Mouse (Mus musculus) heart, adult 2 months (tissue): ENCODE results near the gene Pskh1. TPM values are rescaled to one million over a fixed set of nuclear protein-coding genes. Genes with fewer than 3 reads are reported as not detected.

Experiments used
- DNase-seq, 2 experiments: peaks; one replicate each; pipeline ENCODE4 v3.0.0; 2021
- H3K27ac ChIP-seq: fragments of 200-600 bp; 2 replicates; pipeline ENCODE4 v1.8.1; 2022
- H3K27me3 ChIP-seq: fragments of 200-500 bp; 2 replicates; pipeline ENCODE4 v1.6.1; 2012; ENCODE audit warnings: mild to moderate bottlenecking, low read length, inconsistent platforms, mixed read lengths; ENCODE audit not compliant: control insufficient read depth, insufficient read depth
- H3K36me3 ChIP-seq: fragments of 200-500 bp; 2 replicates; pipeline ENCODE4 v1.6.1; 2012; ENCODE audit warnings: low read length, inconsistent platforms; ENCODE audit not compliant: control insufficient read depth, insufficient read depth
- H3K4me1 ChIP-seq: fragments of 200-500 bp; 2 replicates; pipeline ENCODE4 v1.6.1; 2011; ENCODE audit warnings: low read length; ENCODE audit not compliant: control insufficient read depth, insufficient read depth
- H3K4me3 ChIP-seq: fragments of 200-600 bp; 2 replicates; pipeline ENCODE4 v1.8.1; 2022
- H3K79me2 ChIP-seq: fragments of 200-500 bp; replicated peaks from 2 replicates; pipeline ENCODE4 v1.6.1; 2012; ENCODE audit warnings: mild to moderate bottlenecking, inconsistent platforms, low read length, moderate library complexity, mixed read lengths; ENCODE audit not compliant: control insufficient read depth, insufficient read depth
- H3K9ac ChIP-seq: fragments of 200-500 bp; 2 replicates; pipeline ENCODE4 v1.6.1; 2012; ENCODE audit warnings: low read depth, mild to moderate bottlenecking, control low read depth, inconsistent platforms, low read length, mixed read lengths
- CTCF ChIP-seq: fragments of 200-600 bp; IDR thresholded peaks from 2 replicates; pipeline ENCODE4 v1.8.1; 2022; ENCODE audit warnings: antibody characterized with exemption, mild to moderate bottlenecking, moderate library complexity
- EP300 ChIP-seq: fragments of 200-500 bp; IDR thresholded peaks from 2 replicates; pipeline ENCODE4 v1.6.1; 2011; ENCODE audit warnings: low read depth, low read length, control low read depth; ENCODE audit not compliant: insufficient read depth
- POLR2A ChIP-seq: fragments of 200-500 bp; IDR thresholded peaks from 2 replicates; pipeline ENCODE4 v1.6.1; 2011; ENCODE audit warnings: mild to moderate bottlenecking, low read depth, low read length, control low read depth; ENCODE audit not compliant: insufficient read depth
- WGBS: fragments of 180-500 bp; shearing (Covaris S2); methylation state at CpG from one replicate; pipeline ENCODE4 v1.1.7; 2018; 5-methylcytosine and 5-hydroxymethylcytosine counted together
- intact Hi-C: fragments of 180-260 bp; cut with DNase I; formaldehyde crosslinking; loops from one replicate; pipeline ENCODE4 v1.15.1; 2025
- polyA plus RNA-seq: library from polyadenylated mRNA; depleted of rRNA; stranded (reverse); fragments of >200 nt; gene quantifications from 2 replicates; pipeline ENCODE4 v1.2.3, GENCODE M21; 2012
- total RNA-seq, 2 experiments: library from RNA; stranded (reverse); gene quantifications; 2 replicates each; pipeline ENCODE4 v1.2.3; 2021

Pskh1 gene
- total and polyA plus RNA-seq, 3 experiments: 16.5 to 28.7 (median 20.8) TPM

DNA sequence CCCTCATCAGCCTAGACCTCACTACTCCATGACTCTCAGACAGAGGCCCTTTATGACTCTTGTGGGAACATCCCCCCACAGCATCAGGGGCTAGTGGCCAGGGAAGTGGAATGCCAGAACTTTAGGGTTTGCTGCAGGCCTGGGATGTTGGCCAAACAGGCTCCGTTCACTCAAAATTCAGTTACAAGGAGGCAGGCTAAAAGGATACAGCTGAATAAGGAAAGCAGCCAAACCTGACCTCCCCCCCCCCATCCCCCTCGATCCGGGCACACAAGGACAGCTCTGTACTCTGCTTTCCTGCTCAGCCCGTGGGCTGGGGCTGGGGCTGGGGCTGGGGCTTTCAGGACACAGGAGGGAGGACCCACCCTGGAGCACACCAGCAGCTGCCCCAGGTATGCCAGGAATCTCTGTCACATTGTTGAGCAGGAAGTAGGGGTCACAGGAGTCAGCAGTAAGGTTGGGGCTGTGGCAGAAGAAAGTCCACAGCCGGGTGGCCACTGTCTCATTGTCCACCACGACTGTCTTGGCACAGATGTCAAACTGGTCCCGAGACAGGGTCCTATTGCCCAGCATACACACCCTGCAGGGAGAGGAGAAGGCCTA, 50.9 kb downstream of the Pskh1 start:
- TF ChIP-seq EP300 (no peak), POLR2A (no peak), CTCF (no peak)
- DNase-seq: peak in 1 of 2 experiments; percentile 51
- no peak overlapping the region for H3K4me3 ChIP-seq
- intact Hi-C loops: no loop called here
- H3K27ac ChIP-seq: peak overlapping the region; percentile 49; the same call in 1 of the 2 replicates
- no peak overlapping the region for H3K9ac ChIP-seq
- H3K27me3 ChIP-seq: no peaks in the 10 kb centered on the region
- no peaks in the 10 kb centered on the region for H3K79me2 ChIP-seq
- WGBS: 6% methylated on average over 7 of the region's 7 CpGs
- H3K36me3 ChIP-seq: no peaks in the 10 kb centered on the region
- peaks cover 9% of the 10 kb centered on the region for H3K4me1 ChIP-seq

- WGBS: 48% methylated on average over 4 of the region's 4 CpGs
- H3K36me3 ChIP-seq: peaks cover 6% of the 10 kb centered on the region
- H3K27me3 ChIP-seq: no peaks in the 10 kb centered on the region
- TF ChIP-seq POLR2A: no peak
- DNase-seq: peak in 1 of 2 experiments; percentile 38
- intact Hi-C loops: no loop called here
- H3K9ac ChIP-seq: no peak overlapping the region
- H3K27ac ChIP-seq: peak overlapping the region; percentile 2; the same call in 1 of the 2 replicates
- H3K79me2 ChIP-seq: no peaks in the 10 kb centered on the region
- peaks cover 19% of the 10 kb centered on the region for H3K4me1 ChIP-seq
- H3K4me3 ChIP-seq: no peak overlapping the region
Observed at GRCm38 (mm10) chr8:105956556-105956955, 56.3 kb downstream of the Pskh1 start.

GRCm38 (mm10) chr8:105957813-105958212, 57.6 kb downstream of the Pskh1 start:
- DNase-seq: peak; percentile 53 to 70
- TF ChIP-seq POLR2A: no peak
- peak; percentile 67 for TF ChIP-seq CTCF
- TF ChIP-seq EP300: 0 out of 2 replicates have a peak, but pooled peaks have one; percentile 58
- H3K79me2 ChIP-seq: no peaks in the 10 kb centered on the region
- H3K27me3 ChIP-seq: no peaks in the 10 kb centered on the region
- peaks cover 18% of the 10 kb centered on the region for H3K4me1 ChIP-seq
- H3K9ac ChIP-seq: no peak overlapping the region
- H3K36me3 ChIP-seq: peaks cover 6% of the 10 kb centered on the region
- intact Hi-C loops: no loop called here
- 22% methylated on average over 3 of the region's 4 CpGs for WGBS
- H3K27ac ChIP-seq: peak overlapping the region; percentile 53
- no peak overlapping the region for H3K4me3 ChIP-seq

GRCm38 (mm10) chr8:105959350-105959749, 59.1 kb downstream of the Pskh1 start:
- intact Hi-C loops: no loop called here
- TF ChIP-seq EP300 (no peak), CTCF (no peak), POLR2A (no peak)
- no peak overlapping the region for H3K9ac ChIP-seq
- 60% methylated on average over 7 of the region's 7 CpGs for WGBS
- H3K79me2 ChIP-seq: no peaks in the 10 kb centered on the region
- no peak overlapping the region for H3K4me3 ChIP-seq
- peaks cover 22% of the 10 kb centered on the region for H3K4me1 ChIP-seq
- DNase-seq: peak; percentile 59 to 60
- no peaks in the 10 kb centered on the region for H3K27me3 ChIP-seq
- peaks cover 6% of the 10 kb centered on the region for H3K36me3 ChIP-seq
- peak overlapping the region; percentile 9; the same call in 1 of the 2 replicates for H3K27ac ChIP-seq

- H3K4me3 ChIP-seq: no peak overlapping the region
- H3K36me3 ChIP-seq: peaks cover 6% of the 10 kb centered on the region
- no peak overlapping the region for H3K27ac ChIP-seq
- DNase-seq: no peak
- no peaks in the 10 kb centered on the region for H3K27me3 ChIP-seq
- H3K9ac ChIP-seq: no peak overlapping the region
- H3K4me1 ChIP-seq: peaks cover 28% of the 10 kb centered on the region
- intact Hi-C loops: no loop called here
- no peak for TF ChIP-seq EP300
- no peak for TF ChIP-seq CTCF
- TF ChIP-seq POLR2A: no peak
- H3K79me2 ChIP-seq: peaks cover 1% of the 10 kb centered on the region; the same call in 1 of the 2 replicates
- WGBS: 86% methylated on average over 14 of the region's 14 CpGs
Observed at GRCm38 (mm10) chr8:105961101-105961500, 60.9 kb downstream of the Pskh1 start.

DNA sequence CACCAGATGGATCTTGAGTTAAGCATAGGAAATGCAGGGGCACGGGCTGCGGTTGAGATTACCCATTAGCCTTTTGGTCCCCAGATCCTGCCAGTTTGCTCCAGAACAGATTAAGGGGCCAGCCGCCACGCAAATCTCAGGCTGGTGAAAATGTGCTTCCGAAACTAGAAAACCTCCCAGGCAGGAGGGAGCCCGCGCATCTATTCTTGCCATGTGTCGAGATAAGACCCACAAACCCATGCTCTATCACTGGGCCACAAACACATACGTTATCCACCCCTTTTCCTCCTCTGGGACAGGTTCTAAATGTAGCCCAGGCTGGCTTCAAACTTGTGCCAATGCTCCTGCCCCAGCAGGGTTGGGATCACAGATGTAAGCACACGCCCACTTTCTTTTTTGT, 61.3 kb downstream of the Pskh1 start:
- Histone ChIP-seq H3K9ac (no peak overlapping the region), H3K4me1 (peaks cover 28% of the 10 kb centered on the region), H3K79me2 (peaks cover 1% of the 10 kb centered on the region; the same call in 1 of the 2 replicates), H3K36me3 (peaks cover 6% of the 10 kb centered on the region), H3K4me3 (no peak overlapping the region), H3K27me3 (no peaks in the 10 kb centered on the region), H3K27ac (no peak overlapping the region)
- intact Hi-C loops: no loop called here
- DNase-seq: no peak
- TF ChIP-seq POLR2A: no peak
- TF ChIP-seq EP300: no peak
- no peak for TF ChIP-seq CTCF
- WGBS: 74% methylated on average over 10 of the region's 10 CpGs
